Mouse (Mus musculus): ENCODE measurements at regions not wholly inside any gene's neighbourhood (a gene's known extent, or its start where the extent isn't known, plus 50 kb on each side); places are given as distances from the start of the nearest gene placed in this dataset.

GRCm38 (mm10) chr16:92935848-92936535, 110.0 kb upstream of the Runx1 start:
- no peak for DNase-seq (ENCODE audit: low read depth)

GRCm38 (mm10) chr16:92930103-92930502, 104.2 kb upstream of the Runx1 start:
- no peak for DNase-seq (ENCODE audit: low read depth)

DNA sequence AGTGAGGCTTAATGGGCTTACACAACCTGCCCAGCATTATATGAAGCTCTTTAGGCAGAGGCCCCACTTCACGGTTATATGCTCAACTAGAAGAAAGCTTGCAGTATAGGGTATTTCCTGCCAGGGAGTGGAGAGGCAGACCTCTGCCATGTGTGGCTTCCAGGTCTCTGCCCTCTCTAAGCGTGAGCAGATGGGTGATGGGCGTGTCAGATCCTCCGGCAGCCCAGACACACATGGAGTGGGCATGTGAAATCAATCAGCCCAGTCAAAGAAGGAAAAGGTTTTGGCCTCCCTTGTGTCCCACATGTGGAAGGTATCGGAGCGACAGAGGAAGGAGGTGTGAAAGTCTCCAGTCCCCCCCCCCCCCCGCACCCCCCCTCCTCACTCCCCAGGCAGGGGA, 102.3 kb upstream of the Runx1 start:
- DNase-seq (ENCODE audit: low read depth) = no peak

DNA sequence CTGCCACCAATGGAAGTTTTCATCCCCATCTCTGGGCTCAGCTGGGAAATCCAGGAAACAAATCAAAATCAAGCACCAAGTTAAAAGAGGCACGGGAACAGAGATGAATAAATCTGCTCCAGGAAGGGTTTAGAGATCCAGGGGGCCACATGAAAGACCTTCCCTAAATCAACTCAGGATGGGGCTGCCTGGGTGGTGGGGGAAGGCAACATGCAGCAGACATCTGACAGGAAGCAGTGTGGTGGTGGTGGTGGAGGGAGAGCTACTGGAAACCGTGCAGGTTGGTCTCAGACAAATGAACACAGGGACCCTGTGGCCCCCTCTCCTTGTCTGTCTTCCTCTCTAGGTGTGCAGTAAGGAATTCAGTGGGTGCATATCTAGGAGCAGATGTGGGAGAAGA, 101.7 kb upstream of the Runx1 start:
- no peak for DNase-seq (ENCODE audit: low read depth)

DNA sequence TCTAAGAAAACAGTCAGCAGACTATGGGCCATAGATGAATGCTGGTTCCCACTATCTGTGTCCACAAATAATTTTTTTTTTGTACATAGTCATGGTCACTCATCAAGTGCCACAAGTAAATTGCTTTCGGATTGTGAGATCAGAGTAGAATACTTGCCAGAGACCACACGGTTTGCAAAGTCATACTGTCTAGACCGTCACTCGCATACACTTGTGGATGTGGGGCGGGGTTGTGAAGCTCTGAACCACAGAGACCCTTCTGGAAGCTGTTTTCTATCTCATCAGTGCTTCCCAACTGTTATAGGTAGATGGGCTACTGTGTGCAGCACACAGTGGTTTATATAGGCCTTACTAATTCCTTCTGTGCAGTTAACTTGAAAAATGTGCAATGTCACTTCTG, 100.9 kb upstream of the Runx1 start:
- no peak for DNase-seq (ENCODE audit: low read depth)

- DNase-seq (ENCODE audit: low read depth) = no peak
Measured at GRCm38 (mm10) chr16:92920947-92921346, 95.0 kb upstream of the Runx1 start.

- DNase-seq (ENCODE audit: low read depth) = no peak
Measured at GRCm38 (mm10) chr16:92917356-92917755, 91.4 kb upstream of the Runx1 start.

GRCm38 (mm10) chr16:92915651-92916050, 89.7 kb upstream of the Runx1 start:
- no peak for DNase-seq (ENCODE audit: low read depth)

- DNase-seq (ENCODE audit: low read depth) = no peak
Measured at GRCm38 (mm10) chr16:92906873-92907272, 80.9 kb upstream of the Runx1 start.

DNA sequence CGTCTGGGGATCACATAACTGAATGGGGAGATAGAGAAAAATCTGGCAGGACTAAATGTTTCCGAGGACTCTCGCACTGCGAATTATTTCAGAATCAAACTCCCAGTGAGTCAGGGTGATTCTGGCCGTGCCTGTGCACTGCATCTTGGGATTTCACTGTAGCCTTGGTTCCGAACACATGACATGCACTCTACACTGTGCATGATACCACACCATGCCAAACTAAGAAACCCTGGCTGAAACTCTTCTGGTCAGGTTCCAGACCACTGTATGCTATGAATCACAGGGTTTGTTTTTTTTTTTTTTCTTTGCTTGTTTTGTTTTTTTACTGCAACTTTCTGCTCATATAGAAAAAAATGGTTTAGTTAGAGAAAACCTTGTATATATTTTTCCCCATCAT, 79.7 kb upstream of the Runx1 start:
- no peak for DNase-seq (ENCODE audit: low read depth)

DNA sequence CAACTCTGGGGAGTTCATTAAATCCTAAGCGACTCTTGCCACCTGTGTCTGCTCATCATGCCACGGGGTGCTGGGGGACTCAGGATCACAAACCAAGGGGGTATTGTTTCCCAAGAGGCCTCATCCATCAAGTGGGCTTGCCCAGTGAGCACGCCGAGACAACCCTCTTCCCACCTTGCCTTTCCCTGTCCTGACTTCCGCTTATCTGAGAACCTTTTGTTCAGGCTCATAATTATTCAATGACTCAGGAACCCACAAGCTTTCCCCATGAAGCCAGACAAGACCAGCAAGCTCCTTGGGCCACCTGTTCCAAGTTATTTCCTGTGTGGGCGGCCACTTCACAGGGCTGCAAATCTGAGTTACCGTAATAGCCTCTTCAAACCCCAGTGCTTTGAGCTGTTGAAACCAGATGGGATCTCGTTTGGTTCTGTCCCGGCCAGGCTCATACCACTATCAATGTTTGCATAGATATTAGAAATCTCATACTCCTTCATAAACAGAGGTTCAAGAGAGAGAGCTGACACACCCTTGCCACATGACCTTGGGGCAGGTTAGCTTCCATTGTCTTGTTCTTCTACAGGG, 78.0 kb upstream of the Runx1 start:
- peak; percentile 81 for DNase-seq (ENCODE audit: low read depth)

DNA sequence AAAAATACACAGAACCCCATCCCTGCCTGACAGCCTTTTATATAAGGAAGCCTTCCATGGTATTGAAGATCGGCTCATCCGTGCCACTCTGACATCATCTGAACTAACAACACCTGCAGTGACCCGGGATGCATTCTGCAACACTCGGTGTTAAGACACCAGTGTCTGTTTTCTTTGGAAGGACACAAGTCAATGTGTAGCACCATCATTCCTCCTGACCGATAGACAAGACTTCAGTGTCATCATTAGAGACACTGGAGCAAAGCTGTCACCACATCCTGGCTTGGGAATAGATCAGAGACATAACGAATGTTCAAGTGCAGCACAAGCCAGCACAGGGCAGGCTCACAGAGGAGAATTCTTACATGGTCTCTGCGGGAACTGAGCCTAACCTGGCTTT, 77.5 kb upstream of the Runx1 start:
- peak; percentile 54 for DNase-seq (ENCODE audit: low read depth)

DNA sequence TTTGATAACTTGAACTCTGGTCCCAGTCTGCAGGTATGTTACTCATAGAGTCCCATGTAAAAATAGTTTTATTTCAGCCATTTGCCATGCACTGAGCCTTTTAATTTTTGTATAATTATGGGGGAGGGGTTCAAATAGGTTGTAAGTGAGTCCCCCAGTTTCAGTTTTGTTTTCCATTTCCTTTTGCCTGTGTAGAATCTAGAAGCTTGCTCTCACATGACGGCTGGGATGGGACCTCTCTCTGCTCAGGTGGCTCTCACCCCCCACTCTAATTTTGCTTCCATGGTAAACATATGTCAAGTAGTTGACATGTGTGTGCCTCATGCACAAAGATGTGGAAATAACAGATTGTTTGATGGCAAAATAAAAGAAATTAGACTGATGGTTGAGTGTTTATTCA, 73.8 kb upstream of the Runx1 start:
- DNase-seq (ENCODE audit: low read depth) = no peak

- DNase-seq (ENCODE audit: low read depth) = no peak
Measured at GRCm38 (mm10) chr16:92891741-92892140, 65.8 kb upstream of the Runx1 start.

DNA sequence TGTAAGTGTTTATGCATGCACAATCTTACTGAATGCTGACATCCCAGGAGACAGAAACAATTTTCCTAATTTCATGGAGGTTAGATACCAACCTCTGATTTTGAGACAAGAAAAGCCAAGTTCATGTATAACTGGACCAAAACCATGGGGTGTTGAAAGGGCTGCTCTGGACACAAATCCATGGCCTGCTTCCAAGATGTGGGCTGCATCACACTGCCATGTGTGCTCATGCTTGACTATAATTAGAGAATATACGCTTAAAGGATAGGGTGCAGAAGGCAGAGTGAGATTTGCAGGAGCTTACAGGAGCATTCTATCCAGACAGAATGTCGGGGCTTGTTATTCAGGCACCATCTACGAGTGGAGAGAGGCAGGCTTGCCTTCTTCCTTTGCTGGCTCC, 64.8 kb upstream of the Runx1 start:
- DNase-seq (ENCODE audit: low read depth) = no peak

DNA sequence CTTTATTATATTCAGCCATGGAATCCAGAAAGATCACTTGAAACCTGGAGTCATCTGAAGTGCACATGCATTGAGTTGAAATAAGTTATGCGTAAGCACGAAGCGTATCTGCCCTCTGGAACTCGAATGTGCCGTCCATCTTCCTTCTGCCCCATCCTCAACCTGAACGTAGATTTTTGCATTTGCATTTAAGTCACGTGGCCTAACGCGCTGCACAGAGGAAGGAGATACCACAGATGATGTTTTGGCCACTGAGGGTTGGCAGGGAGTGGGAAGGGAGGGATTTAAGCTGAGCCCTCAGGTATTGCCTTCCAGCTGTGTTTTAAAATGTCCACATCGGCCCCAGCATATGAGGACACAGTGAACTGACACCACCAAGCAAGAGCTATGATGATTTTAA, 63.6 kb upstream of the Runx1 start:
- DNase-seq (ENCODE audit: low read depth) = no peak

GRCm38 (mm10) chr16:92886226-92886625, 60.3 kb upstream of the Runx1 start:
- no peak for DNase-seq (ENCODE audit: low read depth)

DNA sequence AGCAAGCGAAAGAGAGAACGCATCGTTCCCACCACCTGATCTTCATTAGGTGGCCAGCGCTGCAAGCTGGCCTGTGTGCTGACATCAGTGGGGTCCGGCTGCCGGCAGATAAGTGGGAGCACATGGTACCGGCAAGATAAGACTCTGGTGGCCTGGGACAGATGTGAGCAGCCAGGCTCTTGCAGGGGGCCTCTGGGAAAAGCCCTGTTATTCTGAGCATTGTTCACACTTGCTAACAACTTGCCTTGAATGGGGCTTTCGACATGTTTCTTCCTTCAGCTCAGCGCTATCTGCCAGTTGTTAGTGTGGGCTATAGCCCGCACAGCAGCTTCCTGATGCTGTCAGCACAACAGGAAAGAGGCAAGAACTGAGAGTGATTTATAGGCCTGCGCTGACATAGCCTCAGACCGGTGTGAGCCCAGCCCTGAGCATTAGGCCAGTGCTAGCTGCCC, 57.9 kb upstream of the Runx1 start:
- no peak for DNase-seq (ENCODE audit: low read depth)

- peak; percentile 54 for DNase-seq (ENCODE audit: low read depth)
Measured at GRCm38 (mm10) chr16:92880356-92881043, 54.6 kb upstream of the Runx1 start.

DNA sequence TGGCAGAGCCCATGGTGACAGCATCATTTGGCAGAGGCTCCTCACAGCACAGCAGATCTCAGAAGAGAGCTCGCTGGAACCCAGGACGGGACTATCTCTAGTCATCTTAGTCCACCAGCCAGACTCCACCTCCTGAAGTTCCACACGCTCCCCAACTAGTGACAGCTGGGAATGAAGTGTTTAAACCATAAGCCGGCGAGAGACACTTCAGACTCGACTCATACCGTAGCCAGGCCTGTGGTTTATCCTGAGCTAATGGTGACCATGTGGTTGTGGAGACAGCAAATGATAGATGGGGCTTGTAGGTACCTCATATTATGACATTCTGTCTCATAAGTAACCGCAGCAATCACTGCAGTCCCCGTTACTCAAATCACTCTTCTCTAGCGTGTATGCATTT, 52.1 kb upstream of the Runx1 start:
- DNase-seq (ENCODE audit: low read depth) = no peak

Measured in gonadal fat pad, adult 2 months (tissue).